Mouse (Mus musculus) natural killer cell, adult 2 months (primary cell): ENCODE data around the gene Trappc6a.

Experiments used
- DNase-seq, 2 experiments: peaks; one replicate each; pipeline ENCODE4 v3.0.0; 2022; ENCODE audit warnings: low spot score in 2 of 2

The Trappc6a gene

GRCm38 (mm10) chr7:19508150-19508923, at the start of gene Trappc6a, which contains the start of gene Bloc1s3:
Trappc6a (plus strand) TSS chr7:19508395.
Bloc1s3 (minus strand) TSS chr7:19508367.
- peak; percentile 85 to 88 for DNase-seq

DNA sequence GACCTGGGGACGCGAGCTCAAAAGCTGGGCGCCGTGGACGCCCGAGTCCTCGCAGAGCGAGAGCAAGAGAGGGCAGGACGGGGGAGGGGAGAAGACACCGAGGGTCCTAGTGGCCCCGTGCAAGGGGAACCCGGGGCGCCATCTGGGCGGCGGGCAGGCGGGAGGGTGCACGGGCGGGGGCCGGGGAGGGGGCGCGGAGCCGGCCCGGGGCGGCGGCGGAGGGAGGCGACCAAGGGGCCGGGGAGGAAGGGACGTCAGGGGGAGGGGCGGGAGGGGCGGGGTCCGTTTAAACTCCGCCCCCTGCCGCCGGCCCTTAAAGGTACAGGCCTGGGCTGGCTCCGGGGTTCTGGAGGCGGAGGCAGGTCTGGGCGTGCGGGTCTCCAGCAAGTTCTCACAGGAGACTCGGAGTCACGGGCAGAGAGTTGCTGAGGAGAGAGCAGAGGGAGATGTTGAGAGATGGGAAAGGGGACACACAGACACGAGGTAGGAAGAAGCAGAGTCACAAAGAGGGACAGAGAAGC, 49.5 kb upstream of the Trappc6a start, which contains the start of gene Mark4:
TSS of gene Mark4 (minus strand) at position 231 of the 521 bp plus-strand sequence.
- DNase-seq, result peak; percentile 61 to 70

- DNase-seq, result no peak
These were observed 48.9 kb upstream of the Trappc6a start for GRCm38 (mm10) chr7:19459144-19459870.

DNA sequence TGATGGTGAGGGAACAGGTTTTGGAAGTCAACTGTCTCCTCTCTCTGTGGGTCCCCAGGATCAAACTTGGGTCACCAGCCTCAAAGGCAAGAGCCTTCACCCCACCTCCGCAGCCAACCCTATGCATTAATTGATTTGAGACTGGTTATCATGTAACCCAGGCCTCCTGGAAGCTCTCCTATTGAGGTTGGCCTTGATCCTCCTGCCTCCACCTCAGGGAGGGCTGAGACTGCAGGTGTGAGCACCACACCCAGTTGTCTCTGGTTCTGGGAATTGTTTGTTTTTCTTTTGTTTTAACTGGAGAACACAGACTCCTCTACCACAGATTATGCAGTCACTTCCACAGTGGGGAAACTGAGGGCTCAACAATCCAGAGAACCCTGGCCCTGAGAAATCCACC, 47.7 kb upstream of the Trappc6a start:
- no peak for DNase-seq

DNA sequence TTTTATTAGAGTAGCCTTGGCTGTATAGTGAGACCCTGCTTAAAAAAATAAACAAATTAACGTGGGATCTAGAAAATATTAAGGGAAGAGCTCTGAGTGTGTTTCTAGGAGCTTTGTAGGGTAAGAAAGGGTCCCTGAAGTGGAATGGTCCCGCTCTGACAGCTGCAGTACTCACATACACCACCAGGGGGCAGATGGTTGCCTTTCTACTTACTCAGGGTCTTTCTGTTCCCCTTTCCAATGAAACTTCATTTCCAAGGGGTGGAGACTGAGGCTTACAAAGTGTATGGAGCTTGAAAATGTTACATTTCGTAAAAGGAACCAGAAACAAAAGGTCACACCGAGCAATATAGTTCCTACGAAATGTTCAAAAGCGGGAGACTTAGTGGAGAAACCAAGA, 46.7 kb upstream of the Trappc6a start:
- peak; percentile 60 to 73 for DNase-seq

GRCm38 (mm10) chr7:19462443-19462842, 45.8 kb upstream of the Trappc6a start:
- DNase-seq, result no peak

- DNase-seq, result no peak
These were observed 45.3 kb upstream of the Trappc6a start, which contains the start of gene Exoc3l2 for GRCm38 (mm10) chr7:19462884-19463381. Exoc3l2 (plus strand) TSS chr7:19463331.

DNA sequence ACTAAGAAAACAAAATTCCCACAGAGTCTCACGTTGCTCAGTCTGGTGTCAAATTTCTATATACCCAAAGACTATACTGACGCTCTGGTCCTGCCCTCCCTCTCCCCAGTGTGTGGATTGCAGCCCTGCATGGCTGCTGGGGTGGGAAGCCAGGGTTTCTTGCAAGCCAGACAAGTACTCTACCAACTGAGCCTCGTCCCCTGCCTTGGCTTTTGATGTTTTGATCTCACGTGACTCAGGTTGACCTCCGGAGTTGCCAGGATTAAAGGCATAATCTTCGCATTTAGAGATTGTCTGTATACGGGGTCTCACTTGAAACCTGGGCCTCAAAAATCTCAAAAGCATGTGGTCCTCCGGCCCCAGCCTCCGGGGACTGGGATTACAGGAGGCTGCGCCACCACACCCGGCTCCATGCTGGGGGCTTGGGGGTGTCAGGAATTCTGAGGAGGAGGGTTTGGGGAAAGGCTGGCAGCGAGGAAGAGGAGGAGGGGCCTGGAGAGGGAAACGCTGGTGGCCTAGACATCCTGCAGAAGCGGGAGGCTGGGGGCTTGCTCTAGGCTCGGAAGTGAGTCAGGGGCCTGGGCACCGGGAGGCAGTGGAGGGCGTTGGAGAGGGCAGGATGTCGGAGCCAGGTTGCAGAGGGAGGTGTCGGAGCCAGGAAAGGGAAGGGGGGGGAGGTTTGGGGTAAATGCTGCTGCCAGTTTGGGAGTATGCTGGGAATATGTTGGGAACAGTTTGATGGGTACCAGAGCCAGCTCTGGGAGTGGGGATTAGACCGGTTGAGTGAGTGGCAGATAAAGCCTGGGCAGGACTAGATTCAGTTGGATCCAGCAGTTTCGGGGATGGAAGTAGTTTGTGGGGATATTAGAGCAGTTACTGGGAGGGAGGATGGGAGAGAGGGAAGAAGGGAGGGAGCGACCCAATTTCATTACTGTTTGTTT, 43.6 kb upstream of the Trappc6a start:
- no peak for DNase-seq

GRCm38 (mm10) chr7:19466602-19467145, 41.5 kb upstream of the Trappc6a start:
- no peak for DNase-seq

DNA sequence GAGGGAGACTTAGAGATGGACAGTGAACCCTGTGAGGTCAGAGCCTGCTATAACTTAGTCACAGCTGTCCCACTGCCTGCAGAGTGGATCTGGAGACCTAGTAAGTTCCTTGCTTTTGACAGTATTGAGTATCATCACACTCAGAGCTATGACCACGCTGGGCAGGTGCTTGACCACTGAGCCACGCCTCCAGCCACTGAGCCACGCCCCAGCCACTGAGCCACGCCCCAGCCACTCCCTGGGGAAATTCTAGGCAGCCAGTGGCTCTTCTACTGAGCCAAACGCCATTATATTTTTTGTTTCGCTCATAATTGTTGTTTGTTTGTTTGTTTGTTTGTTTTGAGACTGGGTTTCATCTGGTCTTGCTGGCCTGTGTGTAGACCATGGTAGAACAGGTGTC, 40.6 kb upstream of the Trappc6a start:
- no peak for DNase-seq

DNA sequence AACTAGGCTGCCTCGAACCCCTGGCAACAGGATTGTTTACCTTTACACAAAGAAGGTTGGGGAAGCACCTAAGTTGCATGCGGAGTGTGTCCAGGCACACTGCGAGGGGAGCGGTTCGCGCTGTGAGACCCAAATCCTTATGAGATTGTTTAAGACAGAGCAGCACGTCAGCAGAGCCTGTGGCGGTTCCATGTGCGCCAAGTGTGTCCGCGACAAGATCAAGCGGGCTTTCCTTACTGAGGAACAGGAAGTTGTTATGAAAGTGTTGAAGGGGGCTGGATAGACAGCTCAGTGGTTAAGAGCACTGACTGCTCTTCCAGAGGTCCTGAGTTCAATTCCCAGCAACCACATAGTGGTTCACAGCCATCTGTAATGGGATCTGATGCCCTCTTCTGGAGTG, 39.9 kb upstream of the Trappc6a start:
- no peak for DNase-seq

- DNase-seq, result no peak
These were observed 38.8 kb upstream of the Trappc6a start for GRCm38 (mm10) chr7:19469404-19469803.

DNA sequence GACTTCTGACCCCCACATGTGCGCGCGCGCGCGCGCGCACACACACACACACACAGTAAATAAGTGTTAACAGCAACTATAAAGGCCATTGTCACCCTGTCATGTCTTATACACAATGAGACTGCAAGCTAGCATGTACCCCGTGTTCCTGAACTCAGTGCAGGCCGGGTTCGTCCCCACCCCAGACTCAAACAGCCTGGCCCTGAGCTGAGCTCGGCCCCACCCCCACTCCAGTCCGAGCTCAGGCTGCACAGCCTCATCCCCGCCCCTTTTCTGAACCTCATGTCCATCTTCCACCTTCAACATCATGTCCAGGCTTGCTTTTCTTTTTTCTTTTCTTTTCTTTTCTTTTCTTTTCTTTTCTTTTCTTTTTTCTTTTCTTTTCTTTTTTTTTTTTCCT, 37.9 kb upstream of the Trappc6a start:
- no peak for DNase-seq

DNA sequence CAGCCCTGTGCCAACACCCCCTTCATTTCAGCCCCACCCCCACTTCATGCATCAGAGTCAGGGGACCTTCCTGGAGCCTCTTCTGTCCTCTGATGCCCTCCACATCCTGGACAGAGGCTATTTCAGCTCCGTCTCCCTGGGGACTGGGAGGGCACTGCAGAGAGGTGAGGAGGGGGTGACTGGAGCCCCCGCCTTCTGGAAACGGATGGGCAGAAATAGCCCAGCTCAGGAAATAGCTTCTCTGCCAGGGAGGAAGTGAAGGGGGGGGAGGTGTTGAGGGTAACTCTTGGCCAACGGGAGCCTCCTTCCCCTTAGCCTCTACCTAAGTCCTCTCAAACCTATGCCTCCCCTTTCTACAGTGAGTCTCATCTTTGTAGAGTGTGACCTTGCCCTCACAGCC, 35.8 kb upstream of the Trappc6a start:
- peak in 1 of 2 experiments; percentile 14 for DNase-seq

- DNase-seq, result peak; percentile 19 to 39
These were observed 34.2 kb upstream of the Trappc6a start for GRCm38 (mm10) chr7:19473875-19474443.

- no peak for DNase-seq
These were observed 31.1 kb upstream of the Trappc6a start for GRCm38 (mm10) chr7:19477084-19477483.

DNA sequence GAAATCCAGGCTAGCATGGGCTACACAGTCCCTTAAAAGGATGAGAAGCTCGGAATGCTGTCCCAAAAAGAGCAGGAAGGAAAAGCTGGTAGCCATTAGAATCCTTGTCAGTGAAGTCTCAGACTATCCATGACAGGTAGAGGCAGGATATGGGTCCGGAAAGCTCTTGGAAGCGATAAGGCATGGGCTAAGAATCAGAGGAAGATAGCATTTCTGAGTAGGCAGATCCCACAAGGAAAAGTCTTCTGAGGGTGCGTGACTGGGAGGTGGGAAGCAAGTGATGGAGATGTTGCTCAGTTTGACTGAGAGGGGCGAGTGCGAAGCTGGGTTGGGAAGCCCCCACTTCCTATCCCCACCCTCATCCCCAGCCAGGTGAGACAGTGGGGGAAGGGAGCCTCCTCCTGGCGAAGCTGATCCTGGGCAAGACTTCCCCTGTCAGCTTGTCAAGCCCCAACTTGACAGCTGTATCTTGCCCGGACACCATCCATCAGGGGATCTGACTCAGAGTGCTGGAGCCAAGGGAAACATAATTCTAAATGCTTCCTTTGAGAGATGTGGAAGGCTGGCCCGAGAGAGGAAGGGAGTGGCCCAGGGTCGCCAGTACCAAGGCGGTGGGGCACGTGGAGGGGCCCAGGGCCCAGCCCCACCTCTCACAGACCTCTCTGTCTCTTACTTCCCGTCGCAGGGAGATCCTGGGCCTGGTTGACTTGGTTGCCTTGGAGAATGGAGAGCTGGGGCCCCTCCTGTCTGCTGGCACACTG, 30.4 kb upstream of the Trappc6a start:
- no peak for DNase-seq

GRCm38 (mm10) chr7:19483281-19483680, 24.9 kb upstream of the Trappc6a start:
- DNase-seq, result no peak

DNA sequence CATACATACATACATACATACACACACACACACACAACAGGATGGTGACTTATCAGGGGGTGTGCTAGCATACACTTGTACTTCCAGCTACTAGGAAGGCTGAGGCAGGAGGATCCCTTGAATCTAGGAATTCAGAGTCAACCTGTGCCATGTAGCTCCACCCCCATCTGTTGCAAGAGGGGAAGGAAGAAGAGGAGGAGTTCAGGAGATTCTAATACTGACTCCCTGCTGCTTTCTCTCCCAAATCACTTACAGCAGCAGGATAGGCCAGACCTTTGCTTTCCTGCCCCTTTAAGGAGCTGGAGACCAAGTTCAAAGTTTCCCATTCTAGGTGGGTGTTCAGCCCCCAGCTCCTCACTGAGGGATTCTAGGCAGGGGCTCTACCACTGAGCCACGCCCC, 22.7 kb upstream of the Trappc6a start:
- no peak for DNase-seq

DNA sequence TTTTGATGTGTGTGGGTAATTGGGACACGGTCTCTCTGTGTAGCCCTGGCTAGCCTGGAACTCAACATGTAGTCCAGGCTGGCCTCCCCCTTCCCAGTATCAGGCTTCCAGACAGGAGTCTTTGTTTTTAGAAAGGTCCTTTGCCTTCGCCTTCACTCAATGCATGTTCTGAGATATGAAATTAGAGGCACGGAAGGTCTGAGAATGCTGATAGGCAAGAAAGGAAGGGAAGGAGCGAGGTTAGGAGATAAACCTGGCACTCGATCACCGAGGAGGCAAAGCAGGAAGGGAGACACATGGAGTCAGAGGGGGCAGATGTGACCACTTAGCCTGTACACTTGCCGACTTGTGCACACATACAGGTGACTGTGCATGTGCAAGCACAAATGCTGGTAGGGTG, 21.6 kb upstream of the Trappc6a start:
- DNase-seq, result no peak
